In the genomic region with DNA sequence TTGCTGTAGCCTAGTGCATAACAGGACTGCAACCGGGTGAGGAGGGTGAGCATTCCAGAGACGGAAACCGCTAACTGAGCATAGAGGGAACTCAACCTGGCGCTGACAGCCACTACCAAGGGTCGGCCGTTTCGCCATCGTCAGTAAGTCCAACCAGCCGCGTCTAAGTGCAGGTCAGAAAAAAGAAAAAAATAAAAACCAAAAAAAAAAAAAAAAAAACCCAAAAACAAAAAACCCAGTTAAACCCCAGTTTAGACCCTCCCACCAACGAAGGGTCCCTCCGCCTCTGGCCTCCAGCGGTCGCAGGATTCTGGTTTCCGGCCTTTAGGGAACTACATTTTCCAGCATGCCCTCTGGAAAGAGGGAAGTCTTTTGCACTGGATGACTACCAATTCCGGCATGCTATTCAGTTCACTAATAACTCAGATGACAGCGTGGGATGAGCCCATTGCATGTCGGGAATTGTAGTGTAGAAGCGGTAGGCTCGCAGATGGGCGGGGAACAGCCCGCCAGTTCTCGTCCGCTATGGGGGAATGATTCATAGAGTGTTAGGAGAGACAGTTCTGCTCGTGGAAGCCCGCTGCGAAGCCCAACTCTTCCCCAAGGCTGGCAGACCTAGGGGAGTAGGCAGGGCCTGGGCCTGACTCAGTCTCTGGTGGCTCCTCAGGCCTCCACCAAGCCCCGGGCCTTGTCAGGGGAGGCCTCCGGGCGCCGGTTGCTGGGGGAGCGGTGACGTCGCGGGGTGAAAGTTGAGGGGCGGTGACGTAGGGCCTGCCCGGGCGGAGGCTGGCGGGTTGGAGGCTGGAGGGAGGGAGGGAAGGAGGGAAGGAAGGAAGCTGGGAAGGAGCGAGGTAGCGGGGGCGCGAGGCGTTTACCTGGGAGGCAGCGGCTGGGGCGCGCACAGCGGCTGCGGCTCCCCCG, we compare ENCODE assay signal across 8 mouse cellular contexts. TPM values are rescaled to one million over a fixed set of nuclear protein-coding genes. Genes with fewer than 3 reads are reported as not detected.
DNase-seq lines count a peak whose midpoint lies in the region; ATAC-seq lines count a peak whose summit lies in the region.

A gene (plus strand): TSS at position 807 of the 921 bp plus-strand sequence.

- ATAC-seq in heart, embryonic 13.5 days (ENCODE audit: extremely low read depth, insufficient number of reproducible peaks, low FRiP score, low TSS enrichment): peak; percentile 93
- ATAC-seq in liver, embryonic 12.5 days: peak; percentile 97
- ATAC-seq in stomach, embryonic 15.5 days (ENCODE audit: insufficient read depth, low FRiP score, low read depth): peak; percentile 97

- H3K27ac ChIP-seq in brown adipose tissue, adult 24 weeks (replicated peaks; ENCODE audit: low read depth, low read length): peak within 1 kb of the TSS; percentile 98
- H3K27ac ChIP-seq in heart, embryonic 13.5 days (replicated peaks): peak within 1 kb of the TSS; percentile 97
- peak within 1 kb of the TSS; percentile 87 for H3K27ac ChIP-seq in liver, embryonic 12.5 days
- peak within 1 kb of the TSS; percentile 97 for H3K27ac ChIP-seq in stomach, embryonic 15.5 days

- peak within 1 kb of the TSS; percentile 92 for H3K4me2 ChIP-seq in heart, embryonic 13.5 days
- H3K4me2 ChIP-seq in liver, embryonic 12.5 days: peak within 1 kb of the TSS; percentile 94
- peak within 1 kb of the TSS; percentile 81 for H3K4me2 ChIP-seq in stomach, embryonic 15.5 days

- peak within 1 kb of the TSS; percentile 82 for H3K4me3 ChIP-seq in brown adipose tissue, adult 24 weeks (ENCODE audit: insufficient read depth, low read depth, low read length)
- peak within 1 kb of the TSS; percentile 87 for H3K4me3 ChIP-seq in heart, embryonic 13.5 days
- H3K4me3 ChIP-seq in liver, embryonic 12.5 days: peak within 1 kb of the TSS; percentile 88
- H3K4me3 ChIP-seq in stomach, embryonic 15.5 days (replicated peaks): peak within 1 kb of the TSS; percentile 97

- peak; percentile 93 for DNase-seq in CD4-positive, CD25-positive, alpha-beta regulatory T cell, adult 2 months (ENCODE audit: low read depth, low spot score)
- DNase-seq in fat pad, adult 2 months (ENCODE audit: extremely low read depth, low read depth, low spot score): peak; percentile 84
- DNase-seq in kidney, postnatal 10 days: peak; percentile 98
- DNase-seq in natural killer cell, adult 2 months (ENCODE audit: low spot score in 2 of 2): peak; percentile 88 to 89

- H3K27me3 ChIP-seq in heart, embryonic 13.5 days (replicated peaks): no peaks in the 10 kb centered on the region
- no peaks in the 10 kb centered on the region for H3K27me3 ChIP-seq in liver, embryonic 12.5 days (replicated peaks)
- H3K27me3 ChIP-seq in stomach, embryonic 15.5 days (replicated peaks): no peaks in the 10 kb centered on the region

- under 1% methylated on average over 51 of the region's 51 CpGs for WGBS in heart, embryonic 13.5 days
- under 1% methylated on average over 51 of the region's 51 CpGs for WGBS in liver, embryonic 12.5 days (ENCODE audit: insufficient replicate concordance)
- WGBS in stomach, embryonic 15.5 days: under 1% methylated on average over 44 of the region's 51 CpGs

- H3K36me3 ChIP-seq in heart, embryonic 13.5 days: no peaks in the 10 kb centered on the region
- H3K36me3 ChIP-seq in liver, embryonic 12.5 days: peaks cover 4% of the 10 kb centered on the region; the same call in 1 of the 2 replicates
- no peaks in the 10 kb centered on the region for H3K36me3 ChIP-seq in stomach, embryonic 15.5 days

- H3K9me3 ChIP-seq in heart, embryonic 13.5 days: no peaks in the 10 kb centered on the region
- H3K9me3 ChIP-seq in liver, embryonic 12.5 days (replicated peaks): no peaks in the 10 kb centered on the region
- H3K9me3 ChIP-seq in stomach, embryonic 15.5 days: no peaks in the 10 kb centered on the region

- peak within 1 kb of the TSS; percentile 93 for H3K9ac ChIP-seq in heart, embryonic 13.5 days
- peak within 1 kb of the TSS; percentile 88 for H3K9ac ChIP-seq in liver, embryonic 12.5 days
- H3K9ac ChIP-seq in stomach, embryonic 15.5 days: peak within 1 kb of the TSS; percentile 89

- peaks cover 6% of the 10 kb centered on the region; the same call in 1 of the 2 replicates for H3K4me1 ChIP-seq in brown adipose tissue, adult 24 weeks (ENCODE audit: control insufficient read depth, insufficient read depth, insufficient read length, low read length)
- peaks cover 31% of the 10 kb centered on the region for H3K4me1 ChIP-seq in heart, embryonic 13.5 days
- peaks cover 28% of the 10 kb centered on the region for H3K4me1 ChIP-seq in liver, embryonic 12.5 days
- peaks cover 11% of the 10 kb centered on the region for H3K4me1 ChIP-seq in stomach, embryonic 15.5 days

RNA-seq across cellular contexts. Expression of the gene that starts here (rescaled TPM):
- polyA plus RNA-seq in brown adipose tissue, adult 24 weeks (2012; ENCODE audit: insufficient read depth, insufficient read length, missing spikeins): 24.3 and 26.9 TPM in 2 replicates
- polyA plus RNA-seq in heart, embryonic 13.5 days (2015; fragmentation: Nextera tagmentation; extraction: Ambion mirVana): 14.3 and 15.4 TPM in 2 replicates
- polyA plus RNA-seq in liver, embryonic 12.5 days (2016; fragmentation: Nextera tagmentation; extraction: Ambion mirVana): 6.6 and 6.9 TPM in 2 replicates
- polyA plus RNA-seq in stomach, embryonic 15.5 days (2015; fragmentation: Nextera tagmentation; extraction: Ambion mirVana): 19.2 TPM in 2 replicates

Comparison
In these comparisons a context has a peak if more than half of its experiments do, and no peak if none do; other contexts are left out.
1. Peak in every context shown above with its lines: DNase-seq, ATAC-seq, H3K4me3 ChIP-seq and H3K27ac ChIP-seq.